Mouse (Mus musculus) hindbrain, embryonic 13.5 days (tissue): ENCODE data around the gene Atg10. TPM values are rescaled to one million over a fixed set of nuclear protein-coding genes. Genes with fewer than 3 reads are reported as not detected.
A peak's percentile ranks its signal among the peaks of the same experiment; 100 is the strongest.

ENCODE experiments used
- ATAC-seq: fragments of 200-750 bp; cut with Nextera tagmentation; 2 replicates; pipeline ENCODE4 v1.8.0; 2017; ENCODE audit warnings: moderate TSS enrichment; ENCODE audit not compliant: low FRiP score
- H3K27ac ChIP-seq: fragments of 300-500 bp; sonication (generic); 2 replicates; pipeline ENCODE4 v1.5.1; 2015; ENCODE audit warnings: inconsistent platforms, mild to moderate bottlenecking, moderate library complexity
- H3K27me3 ChIP-seq: fragments of 300-500 bp; sonication (generic); 2 replicates; pipeline ENCODE4 v1.6.1; 2015; ENCODE audit warnings: mild to moderate bottlenecking, inconsistent platforms
- H3K36me3 ChIP-seq: fragments of 300-500 bp; sonication (generic); 2 replicates; pipeline ENCODE4 v1.6.1; 2015; ENCODE audit warnings: mild to moderate bottlenecking, inconsistent platforms
- H3K4me1 ChIP-seq: fragments of 300-500 bp; sonication (generic); replicated peaks from 2 replicates; pipeline ENCODE4 v1.6.1; 2015; ENCODE audit warnings: inconsistent platforms
- H3K4me2 ChIP-seq: fragments of 300-500 bp; sonication (generic); 2 replicates; pipeline ENCODE4 v1.6.1; 2015; ENCODE audit warnings: inconsistent platforms, mild to moderate bottlenecking, moderate library complexity
- H3K4me3 ChIP-seq: fragments of 300-500 bp; sonication (generic); 2 replicates; pipeline ENCODE4 v1.5.1; 2015; ENCODE audit warnings: mild to moderate bottlenecking, inconsistent platforms
- H3K9ac ChIP-seq: fragments of 300-500 bp; sonication (generic); 2 replicates; pipeline ENCODE4 v1.6.1; 2015; ENCODE audit warnings: mild to moderate bottlenecking, inconsistent platforms
- H3K9me3 ChIP-seq: fragments of 300-500 bp; sonication (generic); 2 replicates; pipeline ENCODE4 v1.6.1; 2016; ENCODE audit warnings: inconsistent platforms
- WGBS: fragments of 180-500 bp; shearing (Covaris S2); methylation state at CpG from one replicate; pipeline ENCODE4 v1.1.7; 2015; 5-methylcytosine and 5-hydroxymethylcytosine counted together
- polyA plus RNA-seq: library from polyadenylated mRNA; unstranded; fragments of >200 nt; fragmentation: Nextera tagmentation; extraction: Ambion mirVana; gene quantifications from 2 replicates; pipeline ENCODE4 v1.2.1, GENCODE M21; 2015

Atg10 gene
- polyA plus RNA-seq, 1 experiment from 2014 or later: 20.2 TPM

DNA sequence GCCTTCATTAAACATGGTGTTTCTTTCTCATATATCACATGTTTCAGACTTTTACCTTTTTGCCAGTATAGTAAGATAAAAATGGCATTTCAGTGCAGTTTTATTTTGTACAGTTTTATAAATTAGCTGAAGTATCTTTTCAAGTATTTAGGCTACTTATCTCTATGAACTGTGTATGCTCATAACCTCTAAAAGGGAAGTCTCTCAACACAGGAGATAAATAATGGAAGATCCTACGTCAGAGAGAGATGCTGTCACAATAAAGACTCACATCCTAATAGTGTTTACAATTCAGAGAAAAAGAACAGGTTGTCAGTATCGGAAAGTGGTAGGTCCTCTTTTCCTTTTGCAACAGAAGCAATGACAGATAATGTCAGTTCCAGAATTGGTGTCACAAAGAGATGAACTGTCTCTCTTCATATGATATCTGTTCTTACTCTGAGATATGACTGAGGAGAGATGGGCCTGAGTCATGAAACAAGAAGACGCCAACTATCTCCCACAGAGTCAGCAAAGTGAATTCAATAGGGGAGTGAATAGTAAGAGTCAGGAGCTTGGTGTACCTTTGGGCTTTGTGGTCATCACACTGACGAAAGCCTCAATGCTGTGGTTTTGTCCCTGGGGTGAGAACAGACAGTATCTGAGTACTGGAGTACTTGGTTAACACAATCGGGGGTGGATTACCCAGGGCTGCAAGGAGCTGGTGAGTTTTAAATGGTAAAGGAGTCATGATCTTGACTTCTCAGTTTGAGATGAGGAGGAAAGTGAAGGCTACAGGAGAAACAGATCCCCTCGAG lies 242.7 kb downstream of the Atg10 start:
- Histone ChIP-seq H3K4me1 (no peaks in the 10 kb centered on the region), H3K4me2 (no peak overlapping the region), H3K27ac (no peak overlapping the region), H3K27me3 (no peaks in the 10 kb centered on the region), H3K36me3 (no peaks in the 10 kb centered on the region), H3K9me3 (no peaks in the 10 kb centered on the region), H3K9ac (no peak overlapping the region), H3K4me3 (no peak overlapping the region)
- WGBS: 86% methylated on average over 6 of the region's 6 CpGs
- no peak for ATAC-seq

DNA sequence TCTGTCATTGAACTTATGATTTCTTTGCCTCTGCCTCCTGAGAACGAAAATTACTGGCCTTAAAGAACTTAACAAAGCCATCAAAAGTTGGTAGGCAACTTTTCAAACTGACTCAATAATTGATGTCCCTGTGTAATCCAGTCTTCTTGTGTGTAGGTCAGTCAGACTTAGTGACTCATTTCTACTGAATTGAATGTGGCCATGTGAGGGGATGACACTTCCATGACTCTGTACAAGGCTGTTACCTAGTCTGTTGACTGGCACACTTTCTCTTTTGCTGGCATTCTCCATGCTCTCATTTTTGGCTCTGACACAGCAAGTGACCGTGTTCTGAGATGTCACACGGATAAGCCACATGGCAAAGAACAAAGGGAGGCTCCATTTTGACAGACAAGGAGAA lies 246.7 kb downstream of the Atg10 start:
- Histone ChIP-seq H3K4me1 (no peaks in the 10 kb centered on the region), H3K9me3 (no peaks in the 10 kb centered on the region), H3K27me3 (no peaks in the 10 kb centered on the region), H3K9ac (no peak overlapping the region), H3K36me3 (no peaks in the 10 kb centered on the region), H3K27ac (no peak overlapping the region), H3K4me3 (no peak overlapping the region), H3K4me2 (no peak overlapping the region)
- ATAC-seq: no peak
- 85% methylated on average over 3 of the region's 3 CpGs for WGBS

DNA sequence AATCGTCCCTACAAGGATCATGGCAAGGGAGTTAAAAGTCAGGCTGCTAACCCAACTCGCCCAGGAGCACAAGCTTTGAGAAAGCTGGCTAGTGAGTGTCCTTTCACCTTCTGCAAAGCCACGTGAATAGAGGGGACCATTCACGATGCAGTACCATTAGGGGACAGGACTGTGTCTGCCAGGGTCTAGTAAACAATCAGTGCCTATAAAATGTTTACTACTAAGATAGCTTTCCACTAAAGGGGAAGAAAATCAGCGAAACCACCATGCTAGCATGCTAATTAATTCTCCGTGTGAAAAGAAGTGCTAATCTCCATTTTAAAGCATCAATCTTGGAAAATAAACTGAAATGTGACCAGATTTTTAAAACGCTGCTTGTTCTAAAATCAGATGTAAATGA lies 250.4 kb downstream of the Atg10 start:
- Histone ChIP-seq H3K9ac (no peak overlapping the region), H3K36me3 (no peaks in the 10 kb centered on the region), H3K4me2 (no peak overlapping the region), H3K4me3 (no peak overlapping the region), H3K27ac (no peak overlapping the region), H3K27me3 (no peaks in the 10 kb centered on the region), H3K4me1 (no peaks in the 10 kb centered on the region), H3K9me3 (no peaks in the 10 kb centered on the region)
- 50% methylated on average over 7 of the region's 7 CpGs for WGBS
- no peak for ATAC-seq

- H3K9ac ChIP-seq: no peak overlapping the region
- no peak overlapping the region for H3K4me3 ChIP-seq
- H3K27ac ChIP-seq: no peak overlapping the region
- ATAC-seq: no peak
- no peaks in the 10 kb centered on the region for H3K9me3 ChIP-seq
- H3K36me3 ChIP-seq: no peaks in the 10 kb centered on the region
- WGBS: 88% methylated on average over 10 of the region's 10 CpGs
- no peak overlapping the region for H3K4me2 ChIP-seq
- 0 out of 2 replicates have a peak, but pooled peaks cover 4% of the 10 kb centered on the region for H3K4me1 ChIP-seq
- H3K27me3 ChIP-seq: no peaks in the 10 kb centered on the region
Measured at GRCm38 (mm10) chr13:90970259-90971017, 253.3 kb downstream of the Atg10 start.

DNA sequence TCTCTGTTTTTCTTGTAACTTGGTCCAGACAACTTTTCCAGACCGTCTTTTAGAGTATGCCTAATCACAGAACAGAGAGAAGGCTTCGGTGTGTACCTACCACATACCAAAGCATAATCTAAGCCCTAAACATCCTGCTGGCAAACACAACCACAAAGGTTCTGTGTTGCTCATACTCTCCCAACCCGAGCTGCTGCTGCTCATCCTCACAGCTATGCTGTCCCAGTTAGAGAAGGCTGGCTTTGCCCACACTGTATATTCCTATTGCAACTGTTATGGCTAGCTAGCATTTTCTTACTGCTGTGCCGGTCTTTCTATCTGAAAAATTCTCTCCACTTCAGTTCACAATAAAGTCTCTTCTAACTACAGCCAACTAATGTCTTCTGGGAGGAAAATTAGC lies 254.8 kb downstream of the Atg10 start:
- 84% methylated on average over 4 of the region's 4 CpGs for WGBS
- Histone ChIP-seq H3K27ac (no peak overlapping the region), H3K9me3 (no peaks in the 10 kb centered on the region), H3K4me3 (no peak overlapping the region), H3K27me3 (no peaks in the 10 kb centered on the region), H3K9ac (no peak overlapping the region), H3K36me3 (no peaks in the 10 kb centered on the region), H3K4me1 (0 out of 2 replicates have a peak, but pooled peaks cover 4% of the 10 kb centered on the region), H3K4me2 (no peak overlapping the region)
- no peak for ATAC-seq

- no peaks in the 10 kb centered on the region for H3K27me3 ChIP-seq
- H3K4me2 ChIP-seq: no peak overlapping the region
- 8% methylated on average over 4 of the region's 4 CpGs for WGBS
- H3K27ac ChIP-seq: no peak overlapping the region
- no peak overlapping the region for H3K9ac ChIP-seq
- no peaks in the 10 kb centered on the region for H3K9me3 ChIP-seq
- peak; percentile 92 for ATAC-seq
- no peak overlapping the region for H3K4me3 ChIP-seq
- 0 out of 2 replicates have a peak, but pooled peaks cover 7% of the 10 kb centered on the region for H3K4me1 ChIP-seq
- no peaks in the 10 kb centered on the region for H3K36me3 ChIP-seq
Measured at GRCm38 (mm10) chr13:90967422-90967821, 256.3 kb downstream of the Atg10 start.

- Histone ChIP-seq H3K4me1 (0 out of 2 replicates have a peak, but pooled peaks cover 7% of the 10 kb centered on the region), H3K36me3 (no peaks in the 10 kb centered on the region), H3K9ac (no peak overlapping the region), H3K27me3 (no peaks in the 10 kb centered on the region), H3K4me2 (no peak overlapping the region), H3K27ac (no peak overlapping the region), H3K4me3 (no peak overlapping the region), H3K9me3 (no peaks in the 10 kb centered on the region)
- ATAC-seq: no peak
- WGBS: 84% methylated on average over 8 of the region's 8 CpGs
Measured at GRCm38 (mm10) chr13:90965996-90966395, 257.8 kb downstream of the Atg10 start.

GRCm38 (mm10) chr13:90964511-90964910 lies 259.3 kb downstream of the Atg10 start:
- H3K4me2 ChIP-seq: no peak overlapping the region
- no peak overlapping the region for H3K9ac ChIP-seq
- ATAC-seq: no peak
- no peaks in the 10 kb centered on the region for H3K9me3 ChIP-seq
- H3K36me3 ChIP-seq: no peaks in the 10 kb centered on the region
- no peak overlapping the region for H3K4me3 ChIP-seq
- 0 out of 2 replicates have a peak, but pooled peaks cover 7% of the 10 kb centered on the region for H3K4me1 ChIP-seq
- H3K27ac ChIP-seq: no peak overlapping the region
- no peaks in the 10 kb centered on the region for H3K27me3 ChIP-seq
- WGBS: 74% methylated on average over 4 of the region's 4 CpGs

DNA sequence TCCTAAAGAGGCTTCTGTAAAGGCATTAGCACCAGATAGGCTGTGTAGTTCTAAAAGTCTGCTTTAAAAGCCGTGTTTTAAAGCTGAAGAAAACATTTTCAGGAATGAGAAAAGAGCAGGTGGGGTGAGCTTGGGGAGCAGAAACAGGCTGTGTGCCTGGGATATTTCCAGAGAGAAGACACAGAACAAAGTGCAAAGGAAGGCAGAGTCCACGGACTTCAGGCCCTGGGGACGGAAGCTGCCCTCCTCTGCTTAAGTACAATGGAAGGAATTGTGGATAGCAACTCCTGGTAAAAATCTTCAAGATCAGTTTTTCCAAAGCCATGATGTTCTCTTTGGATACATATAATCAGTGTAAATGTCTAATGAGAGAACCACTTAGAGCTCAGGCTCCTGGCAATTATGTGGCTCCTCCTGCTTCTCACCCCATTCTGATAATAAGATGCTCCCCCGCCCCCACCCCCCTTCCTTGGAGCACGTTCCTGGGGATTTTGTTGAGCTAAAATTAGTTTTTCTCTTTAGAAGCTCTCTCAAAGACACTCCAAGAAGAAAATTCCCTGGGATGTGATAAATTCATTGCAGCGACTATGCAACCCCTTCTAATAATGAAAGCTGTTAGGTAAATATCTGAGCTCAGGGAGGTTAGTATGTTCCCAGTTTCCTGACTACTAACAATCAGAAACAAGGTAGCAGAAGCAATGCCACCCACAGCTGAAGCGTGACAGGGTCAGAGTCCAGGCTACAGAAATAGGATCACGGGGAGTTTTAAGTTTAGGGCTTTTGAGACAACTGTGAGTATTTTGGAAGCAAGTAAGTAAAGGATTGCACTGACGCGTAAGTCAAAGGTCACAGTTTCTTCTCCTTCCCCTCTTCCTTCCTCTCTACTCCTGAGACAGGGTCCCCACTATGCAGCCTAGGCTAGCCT lies 260.7 kb downstream of the Atg10 start:
- Histone ChIP-seq H3K4me1 (0 out of 2 replicates have a peak, but pooled peaks cover 10% of the 10 kb centered on the region), H3K27ac (no peak overlapping the region), H3K4me2 (no peak overlapping the region), H3K9me3 (no peaks in the 10 kb centered on the region), H3K4me3 (no peak overlapping the region), H3K36me3 (no peaks in the 10 kb centered on the region), H3K27me3 (no peaks in the 10 kb centered on the region), H3K9ac (no peak overlapping the region)
- 72% methylated on average over 10 of the region's 10 CpGs for WGBS
- ATAC-seq: no peak

GRCm38 (mm10) chr13:90960591-90960990 lies 263.2 kb downstream of the Atg10 start:
- Histone ChIP-seq H3K9ac (no peak overlapping the region), H3K4me1 (0 out of 2 replicates have a peak, but pooled peaks cover 6% of the 10 kb centered on the region), H3K27ac (no peak overlapping the region), H3K9me3 (no peaks in the 10 kb centered on the region), H3K4me2 (no peak overlapping the region), H3K27me3 (no peaks in the 10 kb centered on the region), H3K36me3 (no peaks in the 10 kb centered on the region), H3K4me3 (no peak overlapping the region)
- 59% methylated on average over 8 of the region's 8 CpGs for WGBS
- no peak for ATAC-seq

DNA sequence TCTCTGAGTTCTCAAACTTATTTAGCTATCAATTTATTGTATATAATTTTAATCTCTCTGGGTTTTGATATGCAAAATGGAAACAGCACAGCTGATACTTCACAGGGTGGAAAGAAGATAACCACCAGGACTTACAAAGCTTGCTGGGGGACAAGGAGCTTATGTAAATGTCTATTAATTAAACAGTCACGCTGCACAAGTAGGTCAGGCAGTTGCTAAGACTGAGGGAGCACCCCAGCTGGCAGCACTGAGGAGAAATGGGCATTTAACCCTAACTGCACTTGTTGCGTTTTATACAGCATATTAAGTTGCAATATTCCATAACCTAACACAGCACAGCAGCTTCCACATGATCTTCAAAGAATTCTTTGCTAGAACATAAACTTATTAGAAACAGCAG lies 264.9 kb downstream of the Atg10 start:
- H3K27ac ChIP-seq: no peak overlapping the region
- ATAC-seq: no peak
- H3K4me1 ChIP-seq: 0 out of 2 replicates have a peak, but pooled peaks cover 6% of the 10 kb centered on the region
- H3K9ac ChIP-seq: no peak overlapping the region
- no peaks in the 10 kb centered on the region for H3K9me3 ChIP-seq
- no peak overlapping the region for H3K4me3 ChIP-seq
- H3K36me3 ChIP-seq: no peaks in the 10 kb centered on the region
- no peak overlapping the region for H3K4me2 ChIP-seq
- H3K27me3 ChIP-seq: no peaks in the 10 kb centered on the region
- WGBS: 39% methylated on average over 2 of the region's 2 CpGs

- no peaks in the 10 kb centered on the region for H3K36me3 ChIP-seq
- no peak overlapping the region for H3K4me2 ChIP-seq
- no peaks in the 10 kb centered on the region for H3K4me1 ChIP-seq
- H3K9ac ChIP-seq: no peak overlapping the region
- H3K9me3 ChIP-seq: no peaks in the 10 kb centered on the region
- no peaks in the 10 kb centered on the region for H3K27me3 ChIP-seq
- 84% methylated on average over 5 of the region's 5 CpGs for WGBS
- H3K4me3 ChIP-seq: no peak overlapping the region
- no peak for ATAC-seq
- no peak overlapping the region for H3K27ac ChIP-seq
Measured at GRCm38 (mm10) chr13:90939600-90939999, 284.2 kb downstream of the Atg10 start.
